Mouse (Mus musculus): ENCODE measurements around the gene Pacrg. TPM values are rescaled to one million over a fixed set of nuclear protein-coding genes. Genes with fewer than 3 reads are reported as not detected.

The Pacrg gene
- polyA plus RNA-seq, 1 experiment from 2014 or later: 1.3 TPM

GRCm38 (mm10) chr17:10626299-10627095 lies 213.6 kb downstream of the Pacrg start:
- Histone ChIP-seq H3K36me3 (ENCODE audit: control insufficient read depth, insufficient read depth, low read length) (no peaks in the 10 kb centered on the region), H3K4me1 (ENCODE audit: control insufficient read depth, insufficient read depth, low read length) (peaks cover 5% of the 10 kb centered on the region; the same call in 1 of the 2 replicates), H3K9me3 (replicated peaks; ENCODE audit: control insufficient read depth, low read length) (no peaks in the 10 kb centered on the region), H3K4me2 (no peak overlapping the region), H3K27me3 (ENCODE audit: control insufficient read depth, insufficient read depth, low read length) (no peaks in the 10 kb centered on the region), H3K27ac (ENCODE audit: low read depth, low read length) (no peak overlapping the region), H3K4me3 (ENCODE audit: low read depth, low read length) (no peak overlapping the region), H3K9ac (ENCODE audit: low read depth, low read length) (no peak overlapping the region)
- ATAC-seq (replicated peaks; ENCODE audit: insufficient number of reproducible peaks, low FRiP score, low TSS enrichment): no peak
- 71% methylated on average over 13 of the region's 13 CpGs for WGBS (ENCODE audit: insufficient replicate concordance)

GRCm38 (mm10) chr17:10624699-10625424 lies 215.2 kb downstream of the Pacrg start:
- no peak overlapping the region for H3K4me2 ChIP-seq
- no peak overlapping the region for H3K4me3 ChIP-seq (ENCODE audit: low read depth, low read length)
- ATAC-seq (replicated peaks; ENCODE audit: insufficient number of reproducible peaks, low FRiP score, low TSS enrichment): no peak
- no peak overlapping the region for H3K27ac ChIP-seq (ENCODE audit: low read depth, low read length)
- no peaks in the 10 kb centered on the region for H3K27me3 ChIP-seq (ENCODE audit: control insufficient read depth, insufficient read depth, low read length)
- H3K4me1 ChIP-seq (ENCODE audit: control insufficient read depth, insufficient read depth, low read length): peaks cover 6% of the 10 kb centered on the region; the same call in 1 of the 2 replicates
- H3K9me3 ChIP-seq (replicated peaks; ENCODE audit: control insufficient read depth, low read length): no peaks in the 10 kb centered on the region
- 89% methylated on average over 6 of the region's 6 CpGs for WGBS (ENCODE audit: insufficient replicate concordance)
- no peak overlapping the region for H3K9ac ChIP-seq (ENCODE audit: low read depth, low read length)
- no peaks in the 10 kb centered on the region for H3K36me3 ChIP-seq (ENCODE audit: control insufficient read depth, insufficient read depth, low read length)

DNA sequence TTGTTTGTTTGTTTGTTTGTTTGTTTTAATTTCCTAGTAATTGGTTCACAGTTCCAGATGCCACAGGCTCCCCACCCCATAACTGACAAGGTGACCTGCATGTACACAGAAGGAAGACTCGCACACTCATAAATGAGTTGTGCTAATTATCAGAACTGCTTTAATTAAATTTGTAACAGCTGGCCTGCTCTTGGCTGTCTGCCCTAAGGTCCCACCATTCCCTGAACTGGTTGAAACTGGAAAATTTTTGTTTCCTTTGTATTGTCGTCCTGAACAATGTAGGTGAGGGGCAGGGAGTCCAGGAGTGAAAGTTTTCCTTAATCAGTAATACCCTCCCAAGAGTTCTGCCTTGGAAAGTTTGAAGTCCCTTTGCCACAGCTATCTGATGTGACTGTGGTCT lies 219.5 kb downstream of the Pacrg start:
- no peak overlapping the region for H3K27ac ChIP-seq (ENCODE audit: low read depth, low read length)
- H3K27me3 ChIP-seq (ENCODE audit: control insufficient read depth, insufficient read depth, low read length): no peaks in the 10 kb centered on the region
- H3K36me3 ChIP-seq (ENCODE audit: control insufficient read depth, insufficient read depth, low read length): no peaks in the 10 kb centered on the region
- H3K9me3 ChIP-seq (replicated peaks; ENCODE audit: control insufficient read depth, low read length): no peaks in the 10 kb centered on the region
- ATAC-seq (replicated peaks; ENCODE audit: insufficient number of reproducible peaks, low FRiP score, low TSS enrichment): no peak
- no peak overlapping the region for H3K4me2 ChIP-seq
- H3K9ac ChIP-seq (ENCODE audit: low read depth, low read length): no peak overlapping the region
- WGBS (ENCODE audit: insufficient replicate concordance): 63% methylated on average over 2 of the region's 2 CpGs
- no peak overlapping the region for H3K4me3 ChIP-seq (ENCODE audit: low read depth, low read length)
- peaks cover 4% of the 10 kb centered on the region; the same call in 1 of the 2 replicates for H3K4me1 ChIP-seq (ENCODE audit: control insufficient read depth, insufficient read depth, low read length)

DNA sequence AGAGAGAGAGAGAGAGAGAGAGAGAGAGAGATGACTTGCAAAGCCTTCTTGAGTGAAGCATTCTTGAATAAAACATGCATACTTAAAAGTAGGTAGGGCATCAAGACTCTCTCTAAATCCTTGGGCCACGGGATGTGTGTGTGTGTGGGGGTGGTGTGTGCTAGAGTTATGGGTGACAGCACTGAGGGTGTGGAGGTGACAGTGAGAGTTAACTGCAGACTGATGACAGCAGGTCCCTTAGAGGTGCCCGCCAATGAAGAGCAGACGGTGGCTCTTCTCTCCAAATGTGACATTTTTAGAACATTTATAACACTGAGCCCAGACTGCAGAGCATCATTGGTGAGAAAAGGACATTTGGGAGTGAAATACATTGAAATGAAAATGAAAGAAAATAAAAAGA lies 220.2 kb downstream of the Pacrg start:
- H3K9ac ChIP-seq (ENCODE audit: low read depth, low read length): no peak overlapping the region
- no peaks in the 10 kb centered on the region for H3K27me3 ChIP-seq (ENCODE audit: control insufficient read depth, insufficient read depth, low read length)
- H3K36me3 ChIP-seq (ENCODE audit: control insufficient read depth, insufficient read depth, low read length): no peaks in the 10 kb centered on the region
- H3K27ac ChIP-seq (ENCODE audit: low read depth, low read length): no peak overlapping the region
- peaks cover 4% of the 10 kb centered on the region; the same call in 1 of the 2 replicates for H3K4me1 ChIP-seq (ENCODE audit: control insufficient read depth, insufficient read depth, low read length)
- ATAC-seq (replicated peaks; ENCODE audit: insufficient number of reproducible peaks, low FRiP score, low TSS enrichment): no peak
- no peak overlapping the region for H3K4me3 ChIP-seq (ENCODE audit: low read depth, low read length)
- H3K4me2 ChIP-seq: no peak overlapping the region
- WGBS (ENCODE audit: insufficient replicate concordance): 46% methylated on average over 3 of the region's 3 CpGs
- no peaks in the 10 kb centered on the region for H3K9me3 ChIP-seq (replicated peaks; ENCODE audit: control insufficient read depth, low read length)

DNA sequence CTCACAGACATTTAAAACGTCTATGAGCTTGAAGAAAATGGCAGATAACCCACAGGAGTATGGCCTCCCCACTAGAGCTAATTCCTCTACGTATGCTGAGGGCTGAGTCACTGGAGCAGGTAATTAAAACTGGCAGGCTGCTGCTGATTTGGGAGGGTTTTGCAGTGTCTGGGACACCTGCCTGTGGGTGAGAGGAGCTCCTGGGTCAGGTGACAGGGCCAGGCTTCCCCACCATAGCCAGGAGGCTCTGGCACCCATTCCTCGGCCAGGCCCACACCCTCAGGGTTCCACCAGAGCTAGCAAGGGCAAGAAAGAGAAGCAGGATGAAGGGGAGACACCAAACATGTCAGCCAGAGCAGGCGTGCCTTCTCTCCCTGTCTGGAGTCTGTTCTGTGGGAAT lies 222.5 kb downstream of the Pacrg start:
- Histone ChIP-seq H3K4me2 (no peak overlapping the region), H3K4me1 (ENCODE audit: control insufficient read depth, insufficient read depth, low read length) (peaks cover 4% of the 10 kb centered on the region; the same call in 1 of the 2 replicates), H3K4me3 (ENCODE audit: low read depth, low read length) (no peak overlapping the region), H3K9me3 (replicated peaks; ENCODE audit: control insufficient read depth, low read length) (no peaks in the 10 kb centered on the region), H3K27me3 (ENCODE audit: control insufficient read depth, insufficient read depth, low read length) (no peaks in the 10 kb centered on the region), H3K27ac (ENCODE audit: low read depth, low read length) (no peak overlapping the region), H3K9ac (ENCODE audit: low read depth, low read length) (no peak overlapping the region), H3K36me3 (ENCODE audit: control insufficient read depth, insufficient read depth, low read length) (no peaks in the 10 kb centered on the region)
- no peak for ATAC-seq (replicated peaks; ENCODE audit: insufficient number of reproducible peaks, low FRiP score, low TSS enrichment)
- WGBS (ENCODE audit: insufficient replicate concordance): 65% methylated on average over 4 of the region's 4 CpGs

GRCm38 (mm10) chr17:10615611-10616010 lies 224.5 kb downstream of the Pacrg start:
- H3K4me1 ChIP-seq (ENCODE audit: control insufficient read depth, insufficient read depth, low read length): no peaks in the 10 kb centered on the region; the same call in 1 of the 2 replicates
- no peaks in the 10 kb centered on the region for H3K9me3 ChIP-seq (replicated peaks; ENCODE audit: control insufficient read depth, low read length)
- H3K36me3 ChIP-seq (ENCODE audit: control insufficient read depth, insufficient read depth, low read length): no peaks in the 10 kb centered on the region
- H3K4me2 ChIP-seq: no peak overlapping the region
- no peaks in the 10 kb centered on the region for H3K27me3 ChIP-seq (ENCODE audit: control insufficient read depth, insufficient read depth, low read length)
- no peak overlapping the region for H3K9ac ChIP-seq (ENCODE audit: low read depth, low read length)
- H3K4me3 ChIP-seq (ENCODE audit: low read depth, low read length): no peak overlapping the region
- ATAC-seq (replicated peaks; ENCODE audit: insufficient number of reproducible peaks, low FRiP score, low TSS enrichment): no peak
- no peak overlapping the region for H3K27ac ChIP-seq (ENCODE audit: low read depth, low read length)
- 82% methylated on average over 7 of the region's 7 CpGs for WGBS (ENCODE audit: insufficient replicate concordance)

DNA sequence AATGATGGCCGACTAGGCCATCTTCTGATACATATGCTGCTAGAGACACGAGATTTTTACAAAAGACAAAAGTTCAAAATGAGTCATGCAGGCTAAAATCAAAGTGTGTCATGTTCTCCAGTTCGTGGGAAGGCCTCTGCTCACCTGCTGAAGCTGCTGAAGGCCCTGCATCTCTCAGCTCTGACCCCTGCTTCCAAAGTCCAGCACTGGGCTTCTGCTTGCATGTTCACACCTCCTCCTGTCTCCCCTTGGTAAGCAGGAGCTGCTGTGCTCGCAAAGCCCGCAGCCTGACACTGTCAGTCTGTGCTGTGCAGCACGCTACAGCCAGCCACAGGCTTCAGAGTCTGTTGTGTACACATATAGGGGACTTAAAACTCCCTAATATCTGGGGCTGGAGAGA lies 225.4 kb downstream of the Pacrg start:
- no peak for ATAC-seq (replicated peaks; ENCODE audit: insufficient number of reproducible peaks, low FRiP score, low TSS enrichment)
- Histone ChIP-seq H3K9me3 (replicated peaks; ENCODE audit: control insufficient read depth, low read length) (no peaks in the 10 kb centered on the region), H3K27ac (ENCODE audit: low read depth, low read length) (no peak overlapping the region), H3K36me3 (ENCODE audit: control insufficient read depth, insufficient read depth, low read length) (no peaks in the 10 kb centered on the region), H3K4me2 (no peak overlapping the region), H3K4me3 (ENCODE audit: low read depth, low read length) (no peak overlapping the region), H3K9ac (ENCODE audit: low read depth, low read length) (no peak overlapping the region), H3K4me1 (ENCODE audit: control insufficient read depth, insufficient read depth, low read length) (no peaks in the 10 kb centered on the region), H3K27me3 (ENCODE audit: control insufficient read depth, insufficient read depth, low read length) (no peaks in the 10 kb centered on the region)
- 70% methylated on average over 6 of the region's 6 CpGs for WGBS (ENCODE audit: insufficient replicate concordance)

DNA sequence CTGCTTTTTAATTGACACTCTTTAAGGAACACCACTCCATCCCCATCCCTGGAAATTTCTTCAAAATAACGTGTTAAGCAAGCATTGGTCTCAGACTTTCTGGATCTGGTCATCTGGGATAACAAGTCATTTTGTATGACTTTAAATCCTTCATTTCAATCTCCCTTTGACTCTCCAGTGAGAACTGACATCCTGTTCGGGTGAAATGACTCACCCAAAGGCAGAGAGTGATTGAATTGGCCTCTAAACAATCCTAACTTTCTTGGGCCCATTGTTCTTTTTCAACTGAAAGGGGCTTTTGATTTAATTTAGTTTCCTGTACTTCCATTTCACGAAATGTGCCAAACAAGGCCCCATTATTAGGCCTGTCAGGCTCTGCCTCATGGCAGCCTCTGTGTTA lies 228.5 kb downstream of the Pacrg start:
- Histone ChIP-seq H3K36me3 (ENCODE audit: control insufficient read depth, insufficient read depth, low read length) (no peaks in the 10 kb centered on the region), H3K27ac (ENCODE audit: low read depth, low read length) (no peak overlapping the region), H3K27me3 (ENCODE audit: control insufficient read depth, insufficient read depth, low read length) (no peaks in the 10 kb centered on the region), H3K4me2 (no peak overlapping the region), H3K9ac (ENCODE audit: low read depth, low read length) (no peak overlapping the region), H3K4me3 (ENCODE audit: low read depth, low read length) (no peak overlapping the region), H3K4me1 (ENCODE audit: control insufficient read depth, insufficient read depth, low read length) (no peaks in the 10 kb centered on the region), H3K9me3 (replicated peaks; ENCODE audit: control insufficient read depth, low read length) (no peaks in the 10 kb centered on the region)
- ATAC-seq (replicated peaks; ENCODE audit: insufficient number of reproducible peaks, low FRiP score, low TSS enrichment): no peak
- 40% methylated on average over 3 of the region's 3 CpGs for WGBS (ENCODE audit: insufficient replicate concordance)
